Mouse (Mus musculus) activated CD4-positive, CD25-positive, alpha-beta regulatory T cell, adult 4 months (primary cell): ENCODE results near the gene Unc5c. TPM values are rescaled to one million over a fixed set of nuclear protein-coding genes. Genes with fewer than 3 reads are reported as not detected.

Experiments
- ATAC-seq: one replicate; pipeline ENCODE4 v1.8.0; 2017
- polyA plus RNA-seq, 2 experiments: library from polyadenylated mRNA; unstranded; fragments of 100-300 nt; shearing (Covaris generic); gene quantifications; one replicate each; pipeline ENCODE4 v1.2.1; 2017

Unc5c gene
- polyA plus RNA-seq, 2 experiments from 2014 or later = not detected

GRCm38 (mm10) chr3:141719050-141719449, 254.0 kb downstream of the Unc5c start:
- ATAC-seq = no peak

GRCm38 (mm10) chr3:141724499-141724898, 259.5 kb downstream of the Unc5c start:
- no peak for ATAC-seq

- no peak for ATAC-seq
Observed at GRCm38 (mm10) chr3:141725432-141725831, 260.4 kb downstream of the Unc5c start.

DNA sequence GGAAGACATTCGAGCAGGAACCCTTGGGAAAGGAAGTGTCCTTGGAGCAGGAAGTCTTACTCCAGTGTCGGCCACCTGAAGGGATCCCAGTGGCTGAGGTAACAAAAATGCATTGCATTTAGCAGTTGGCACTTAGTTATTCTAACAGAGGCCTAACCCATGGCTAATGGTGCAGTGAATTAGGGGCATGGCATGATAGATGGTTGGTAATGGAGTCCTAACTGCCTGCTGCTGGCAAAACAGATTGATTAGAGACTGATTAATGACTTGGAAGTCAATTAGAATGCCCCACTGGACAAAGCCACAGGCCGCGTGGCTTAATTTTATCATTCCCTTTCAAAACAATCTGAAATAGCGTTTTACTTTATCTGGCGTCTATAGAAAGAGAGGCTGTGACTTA, 268.8 kb downstream of the Unc5c start:
- no peak for ATAC-seq

DNA sequence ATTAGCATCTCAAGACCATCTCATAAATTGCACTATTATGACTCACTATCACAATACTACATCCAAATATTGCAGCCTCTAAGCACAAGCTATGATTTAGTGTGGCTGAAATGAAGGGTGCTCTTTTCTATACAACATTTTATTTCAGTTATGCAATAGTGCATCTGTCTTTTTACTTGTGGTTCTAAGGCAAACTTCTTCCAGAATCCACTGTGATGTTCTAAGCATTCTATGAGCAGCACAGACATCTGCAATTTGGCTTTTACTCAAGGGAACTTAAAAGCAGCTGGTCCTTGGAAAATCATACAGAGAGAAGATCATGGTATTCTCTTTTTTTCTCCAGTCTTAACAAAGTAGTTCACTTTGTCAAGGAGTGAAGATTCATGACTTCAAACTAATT, 270.3 kb downstream of the Unc5c start:
- ATAC-seq = no peak

DNA sequence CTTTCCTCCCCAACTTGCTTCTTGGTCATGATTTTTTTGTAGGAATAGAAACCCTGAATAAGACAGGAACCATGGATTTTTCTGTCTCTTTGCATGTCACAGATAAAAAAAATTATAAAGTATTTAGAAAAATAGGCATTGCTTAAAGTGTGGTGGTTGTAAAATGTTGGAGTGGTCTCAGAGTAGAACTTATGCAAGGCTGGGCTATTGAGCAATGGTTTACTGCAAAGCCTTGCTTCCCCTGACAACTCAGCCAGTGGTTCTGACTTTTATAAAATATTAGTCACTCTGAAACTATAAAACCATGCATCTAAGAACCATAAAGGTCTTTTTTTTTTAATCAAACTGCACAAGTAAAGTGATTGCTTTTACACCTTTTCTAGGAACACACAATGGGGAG, 280.3 kb downstream of the Unc5c start:
- ATAC-seq = no peak

GRCm38 (mm10) chr3:141748694-141749381, 283.8 kb downstream of the Unc5c start:
- no peak for ATAC-seq

DNA sequence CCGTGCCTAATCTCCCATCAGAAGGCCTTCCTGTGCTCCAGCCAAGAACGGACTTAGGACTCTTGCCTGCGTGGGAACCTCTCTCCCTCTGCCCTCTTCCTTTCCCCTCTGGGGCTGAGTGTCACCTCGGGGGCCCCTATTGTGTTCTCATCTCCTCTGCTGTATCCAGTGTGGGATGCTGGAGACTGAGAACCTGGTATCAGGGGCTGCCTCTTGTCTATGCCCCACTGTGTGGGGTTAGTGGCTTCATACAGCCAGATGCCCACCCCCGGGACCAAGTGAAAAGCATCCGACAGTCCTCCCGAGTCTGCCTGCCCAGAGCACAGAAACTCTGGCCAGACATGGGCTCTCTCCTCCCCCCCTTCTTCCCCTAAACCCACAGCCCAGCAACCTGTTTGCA, 287.2 kb downstream of the Unc5c start:
- no peak for ATAC-seq

DNA sequence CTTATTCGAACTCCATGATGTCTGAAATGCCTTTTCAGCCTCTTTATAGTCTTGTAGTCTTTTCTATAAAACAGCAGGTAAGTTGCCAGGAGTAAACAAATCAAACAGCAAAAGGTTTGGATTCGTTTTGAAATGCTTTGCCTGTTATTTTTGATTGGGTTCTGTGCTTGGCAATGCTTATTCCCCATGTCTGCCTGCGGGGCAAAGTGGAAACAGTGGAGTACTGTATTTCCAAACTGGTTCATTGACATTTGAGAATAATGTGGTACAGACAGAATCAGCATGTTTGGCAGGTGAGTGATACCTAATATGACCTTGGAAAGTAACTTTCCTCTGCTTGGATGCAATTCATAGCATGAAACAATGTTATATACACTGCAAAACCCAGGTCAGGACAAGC, 292.2 kb downstream of the Unc5c start:
- no peak for ATAC-seq

GRCm38 (mm10) chr3:141778411-141778919, 313.4 kb downstream of the Unc5c start:
- ATAC-seq = no peak

- no peak for ATAC-seq
Observed at GRCm38 (mm10) chr3:141779186-141779585, 314.2 kb downstream of the Unc5c start.

GRCm38 (mm10) chr3:141782553-141782952, 317.5 kb downstream of the Unc5c start:
- no peak for ATAC-seq

DNA sequence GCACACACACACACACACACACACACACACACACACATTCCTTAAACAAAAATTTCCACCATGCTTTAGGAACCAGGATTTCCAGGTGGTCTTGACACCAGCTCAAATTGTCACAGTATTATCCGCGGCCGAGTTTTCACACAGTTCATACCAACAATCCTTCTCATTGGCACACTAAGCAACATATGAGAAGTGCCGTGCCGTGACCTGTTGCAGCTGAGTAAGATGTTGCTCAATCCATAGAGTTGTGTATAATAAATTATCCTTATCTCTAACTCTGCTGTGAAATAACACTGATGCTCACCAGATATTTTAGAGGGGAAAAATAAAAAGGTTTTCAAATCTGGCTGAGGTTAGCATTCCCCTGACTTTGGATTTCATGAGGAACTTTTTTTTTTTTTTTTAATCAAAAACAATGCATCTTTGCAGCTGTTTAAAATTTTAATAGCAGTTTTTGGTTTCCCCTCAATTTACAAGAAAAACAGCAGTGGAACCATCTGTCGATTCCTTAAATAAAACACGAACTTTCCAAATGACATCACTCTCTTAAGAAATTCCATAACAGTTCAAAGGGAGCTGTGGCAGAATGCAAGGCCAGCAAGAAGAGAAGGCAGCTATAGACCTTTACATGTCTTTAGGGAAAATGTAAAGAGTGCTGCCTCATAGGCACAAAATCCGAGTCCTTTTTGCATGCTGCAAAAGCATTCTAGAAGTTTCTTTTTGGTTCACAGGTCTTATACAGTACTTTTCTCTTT, 326.2 kb downstream of the Unc5c start:
- ATAC-seq = no peak

GRCm38 (mm10) chr3:141792106-141792505, 327.1 kb downstream of the Unc5c start:
- ATAC-seq = no peak

DNA sequence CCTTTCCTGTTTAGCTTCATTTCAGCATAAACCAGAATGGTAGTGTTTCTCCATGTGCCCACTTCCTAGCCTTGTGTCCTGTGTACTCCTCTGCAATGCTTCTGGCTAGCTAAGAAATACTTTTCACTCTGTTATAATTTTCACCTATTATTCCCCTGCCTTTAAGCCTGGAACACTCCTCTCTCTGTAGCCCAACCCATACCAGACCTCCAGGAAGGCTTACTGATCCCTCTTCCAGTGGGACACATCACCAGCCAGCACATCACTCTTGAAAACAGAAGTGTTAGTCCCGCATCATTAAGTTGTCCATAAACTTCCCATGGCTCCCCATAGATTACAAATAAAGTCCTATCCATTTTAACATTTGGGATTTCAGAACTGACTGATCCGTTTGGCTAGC, 328.7 kb downstream of the Unc5c start:
- no peak for ATAC-seq

DNA sequence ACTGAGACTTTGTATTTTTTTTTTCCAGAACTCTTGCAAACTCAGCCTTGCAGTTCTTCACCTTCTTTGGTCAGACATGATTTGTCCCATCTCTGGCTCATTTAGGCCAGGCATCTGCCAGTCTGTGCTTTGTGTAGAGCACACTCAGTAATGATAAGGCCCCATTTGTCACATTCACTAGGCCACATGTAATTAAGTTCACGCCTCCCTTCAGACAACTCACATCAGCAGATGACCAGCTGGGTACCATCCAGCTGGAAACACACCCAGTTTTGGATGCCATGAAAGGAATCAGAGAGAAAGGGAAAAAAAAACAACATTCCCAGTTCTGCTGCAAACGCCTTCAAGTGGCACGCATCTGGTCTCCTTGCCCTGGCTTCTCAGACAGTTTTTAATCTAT, 329.4 kb downstream of the Unc5c start:
- no peak for ATAC-seq

- ATAC-seq = no peak
Observed at GRCm38 (mm10) chr3:141797372-141797771, 332.4 kb downstream of the Unc5c start.

DNA sequence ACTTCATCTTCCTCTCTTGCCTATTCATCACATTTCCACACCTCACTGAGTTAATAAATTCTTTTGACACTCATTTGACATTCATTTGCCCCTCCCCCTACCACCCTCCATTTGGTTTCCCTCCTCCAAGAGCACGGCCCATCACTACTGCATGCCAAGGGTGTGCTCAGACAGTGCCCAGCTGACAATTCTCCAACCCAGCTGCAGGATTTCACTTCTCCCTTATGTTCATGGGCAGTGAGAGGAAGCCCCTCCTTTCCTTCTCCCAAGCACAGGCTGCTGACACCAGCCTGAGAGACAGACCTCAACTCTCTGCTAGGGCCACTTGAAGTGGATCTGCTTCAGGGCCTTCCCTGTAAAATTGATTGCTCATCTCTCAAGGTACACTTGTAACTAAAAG, 332.8 kb downstream of the Unc5c start:
- no peak for ATAC-seq

DNA sequence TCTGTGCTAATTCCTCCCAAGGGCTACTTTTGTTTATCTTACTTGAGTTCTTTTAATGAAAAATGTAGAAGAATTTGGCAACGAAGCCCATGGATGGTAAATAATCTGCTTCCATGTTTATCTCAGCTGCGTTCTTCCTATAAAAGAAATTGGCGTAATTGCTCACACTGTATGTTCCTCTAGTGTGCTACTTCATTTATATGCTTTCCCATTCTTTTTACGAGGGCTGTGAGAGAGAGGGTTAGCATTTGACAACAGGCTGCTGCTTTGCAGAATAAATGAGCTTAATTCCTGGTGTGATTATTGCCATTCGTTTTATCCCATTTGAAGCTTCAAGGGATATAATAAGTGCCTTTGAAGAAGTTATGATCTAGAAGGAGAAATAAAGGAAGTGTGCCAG, 339.1 kb downstream of the Unc5c start:
- ATAC-seq = no peak

GRCm38 (mm10) chr3:141809581-141809980, 344.6 kb downstream of the Unc5c start:
- no peak for ATAC-seq

DNA sequence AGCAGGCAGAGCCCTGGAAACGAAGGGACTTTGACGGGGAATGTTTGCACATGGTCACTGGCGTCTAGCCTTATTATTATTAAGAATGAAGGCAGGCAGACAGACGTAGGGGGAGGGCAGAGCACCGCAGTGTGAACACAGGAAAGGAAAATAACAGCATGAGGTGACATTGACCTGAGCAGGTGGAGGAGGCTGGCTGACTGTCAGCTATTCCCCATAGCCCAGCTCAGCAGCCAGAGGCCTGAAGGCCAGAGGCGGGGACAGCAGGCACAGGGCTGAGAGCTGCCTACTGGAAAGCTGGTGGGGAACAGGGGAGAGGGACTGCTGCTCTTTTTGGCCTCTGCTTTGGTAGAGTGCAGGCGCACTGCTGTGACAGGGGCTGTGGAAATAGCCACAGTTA, 345.9 kb downstream of the Unc5c start:
- no peak for ATAC-seq

DNA sequence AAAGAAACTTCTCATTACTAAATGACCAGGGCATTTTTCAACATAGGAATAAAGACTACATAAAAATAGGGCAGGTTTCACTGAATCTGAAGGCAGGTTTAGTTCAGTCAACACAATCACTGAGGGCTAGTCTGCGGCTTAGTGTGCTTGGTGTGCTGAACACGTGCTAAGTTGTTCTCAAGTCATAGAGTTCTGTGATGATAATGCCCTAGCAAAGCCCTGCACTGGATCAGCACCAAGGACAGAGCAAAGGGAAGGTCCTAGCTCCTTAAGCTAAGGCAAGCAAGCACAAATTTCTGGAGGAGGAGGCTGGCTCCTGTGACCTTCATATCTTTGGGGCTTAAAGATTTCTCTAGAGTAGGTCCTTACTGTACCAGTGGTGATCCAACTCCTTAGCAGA, 346.3 kb downstream of the Unc5c start:
- no peak for ATAC-seq

GRCm38 (mm10) chr3:141814776-141815175, 349.8 kb downstream of the Unc5c start:
- no peak for ATAC-seq

DNA sequence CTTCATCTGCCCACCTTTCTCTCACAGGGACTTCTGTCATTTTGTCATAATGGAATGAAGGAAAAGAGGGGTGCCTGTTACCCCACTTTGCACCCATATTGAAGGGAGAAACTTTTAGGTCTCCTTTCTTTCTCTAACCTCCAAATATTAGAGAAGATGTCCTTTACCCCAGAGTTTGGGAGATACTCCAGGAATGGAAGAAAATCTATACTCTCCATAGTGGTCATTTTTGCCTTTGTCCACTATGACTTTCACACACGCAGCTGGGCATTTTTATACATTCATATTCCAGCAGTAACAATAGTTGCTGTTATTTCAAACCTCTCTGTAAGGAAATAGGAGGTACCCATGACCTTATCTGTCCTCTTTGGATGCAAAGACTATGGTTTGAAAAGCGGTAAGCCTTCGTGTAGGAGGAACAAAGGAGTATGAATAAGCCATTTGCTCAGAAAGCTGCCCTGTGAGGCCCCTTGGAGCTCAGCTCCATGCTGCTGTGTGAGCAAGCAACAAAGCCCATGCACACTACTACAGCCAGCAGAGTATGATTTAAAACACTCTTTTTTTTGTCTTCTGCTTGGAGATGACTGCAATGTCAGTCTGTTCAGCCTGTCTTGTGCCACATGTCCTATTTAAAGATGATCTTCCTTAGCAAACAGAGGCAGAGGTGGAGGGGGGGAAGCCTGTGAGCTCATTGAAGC, 353.7 kb downstream of the Unc5c start:
- ATAC-seq = no peak
